Mouse (Mus musculus) cortical plate, adult 2 months (tissue): ENCODE results near the gene Spata5. TPM values are rescaled to one million over a fixed set of nuclear protein-coding genes. Genes with fewer than 3 reads are reported as not detected.

Experiments
- H3K27ac ChIP-seq: fragments of 200-500 bp; 2 replicates; pipeline ENCODE4 v1.5.1; 2012; ENCODE audit warnings: low read length, control low read depth, inconsistent platforms; ENCODE audit not compliant: insufficient read depth
- H3K4me1 ChIP-seq: fragments of 200-500 bp; 2 replicates; pipeline ENCODE4 v1.6.1; 2011; ENCODE audit warnings: low read length; ENCODE audit not compliant: control insufficient read depth, insufficient read depth
- H3K4me3 ChIP-seq: fragments of 200-500 bp; 2 replicates; pipeline ENCODE4 v1.5.1; 2011; ENCODE audit warnings: mild to moderate bottlenecking, low read length, control low read depth; ENCODE audit not compliant: insufficient read depth
- CTCF ChIP-seq: fragments of 200-500 bp; IDR thresholded peaks from 2 replicates; pipeline ENCODE4 v1.5.1; 2011; ENCODE audit warnings: mild to moderate bottlenecking, control low read depth, low read length; ENCODE audit not compliant: insufficient read depth; ENCODE audit errors: extremely low read depth
- POLR2A ChIP-seq: fragments of 200-500 bp; IDR thresholded peaks from 2 replicates; pipeline ENCODE4 v1.6.1; 2011; ENCODE audit warnings: mild to moderate bottlenecking, low read length, control low read depth; ENCODE audit not compliant: insufficient read depth; ENCODE audit errors: extremely low read depth
- polyA plus RNA-seq: library from polyadenylated mRNA; depleted of rRNA; stranded (reverse); fragments of >200 nt; gene quantifications from 2 replicates; pipeline ENCODE4 v1.2.3, GENCODE M21; 2012

The Spata5 gene
- polyA plus RNA-seq, 1 experiment, result 6.4 TPM

DNA sequence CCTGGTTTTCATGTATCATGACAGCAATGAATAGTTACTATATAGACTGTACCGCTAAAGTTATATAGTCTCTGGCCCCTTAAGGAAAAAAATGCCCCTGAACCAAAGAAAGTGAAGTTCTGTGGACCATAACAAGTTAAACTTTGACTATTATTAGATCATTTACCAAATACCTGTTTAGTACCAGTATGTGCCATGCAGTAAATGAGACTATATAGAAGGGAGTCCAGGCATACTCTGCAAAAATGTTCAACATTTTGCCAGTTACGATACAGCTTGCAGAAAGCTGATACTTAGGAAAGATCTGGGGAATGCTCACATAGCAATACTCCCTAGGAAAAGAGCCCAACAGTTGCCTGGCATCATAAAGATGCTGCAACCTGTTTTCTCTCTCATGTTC, 51.2 kb downstream of the Spata5 start:
- no peak overlapping the region for H3K4me3 ChIP-seq
- no peak for TF ChIP-seq POLR2A
- no peak for TF ChIP-seq CTCF

DNA sequence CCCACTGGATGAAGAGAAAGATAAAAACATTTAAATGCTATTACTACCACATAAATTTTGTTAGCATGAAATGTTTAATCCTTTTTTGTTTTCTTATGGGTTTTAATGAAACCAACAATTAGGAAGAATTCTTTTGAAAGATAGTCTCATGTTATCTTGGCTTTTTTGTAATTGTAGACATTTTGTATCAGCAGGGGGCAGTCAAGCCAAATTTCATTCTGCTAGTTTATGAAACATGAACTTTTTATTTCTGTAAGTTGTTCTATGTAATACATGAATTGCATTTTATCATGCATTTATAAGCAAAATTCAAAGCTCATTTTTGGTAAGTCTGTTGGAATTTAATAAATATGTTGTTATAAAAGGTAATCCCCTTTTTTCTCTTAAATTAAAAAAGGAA, 52.8 kb downstream of the Spata5 start:
- H3K4me1 ChIP-seq, result no peaks in the 10 kb centered on the region
- no peak overlapping the region for H3K4me3 ChIP-seq
- TF ChIP-seq CTCF, result no peak
- no peak for TF ChIP-seq POLR2A
- H3K27ac ChIP-seq, result no peak overlapping the region

More for the DNA sequence above, 51.2 kb downstream of the Spata5 start:
- Histone ChIP-seq H3K4me1 (no peaks in the 10 kb centered on the region), H3K27ac (no peak overlapping the region)

DNA sequence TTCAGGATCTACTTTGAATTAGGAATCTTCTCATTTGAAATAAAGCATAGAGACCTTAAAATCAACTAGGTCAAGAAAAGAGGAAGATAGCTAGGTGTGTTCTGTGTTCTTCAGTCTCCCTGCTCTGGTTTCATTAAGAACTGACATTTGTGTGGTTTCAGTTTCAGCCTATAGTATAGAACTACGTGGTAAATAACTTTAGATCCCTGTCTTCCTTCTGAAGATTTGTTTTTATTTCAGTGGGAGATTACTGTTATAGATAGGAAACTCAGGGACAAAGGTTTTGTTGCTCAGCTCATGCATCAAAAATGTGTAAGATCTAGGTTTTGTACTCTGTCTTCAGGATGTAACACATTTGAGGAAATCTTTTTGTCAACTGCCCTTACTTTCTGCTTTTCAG, 56.8 kb downstream of the Spata5 start:
- no peak overlapping the region for H3K4me3 ChIP-seq
- TF ChIP-seq POLR2A (no peak), CTCF (no peak)
- H3K27ac ChIP-seq, result no peak overlapping the region
- no peaks in the 10 kb centered on the region for H3K4me1 ChIP-seq

DNA sequence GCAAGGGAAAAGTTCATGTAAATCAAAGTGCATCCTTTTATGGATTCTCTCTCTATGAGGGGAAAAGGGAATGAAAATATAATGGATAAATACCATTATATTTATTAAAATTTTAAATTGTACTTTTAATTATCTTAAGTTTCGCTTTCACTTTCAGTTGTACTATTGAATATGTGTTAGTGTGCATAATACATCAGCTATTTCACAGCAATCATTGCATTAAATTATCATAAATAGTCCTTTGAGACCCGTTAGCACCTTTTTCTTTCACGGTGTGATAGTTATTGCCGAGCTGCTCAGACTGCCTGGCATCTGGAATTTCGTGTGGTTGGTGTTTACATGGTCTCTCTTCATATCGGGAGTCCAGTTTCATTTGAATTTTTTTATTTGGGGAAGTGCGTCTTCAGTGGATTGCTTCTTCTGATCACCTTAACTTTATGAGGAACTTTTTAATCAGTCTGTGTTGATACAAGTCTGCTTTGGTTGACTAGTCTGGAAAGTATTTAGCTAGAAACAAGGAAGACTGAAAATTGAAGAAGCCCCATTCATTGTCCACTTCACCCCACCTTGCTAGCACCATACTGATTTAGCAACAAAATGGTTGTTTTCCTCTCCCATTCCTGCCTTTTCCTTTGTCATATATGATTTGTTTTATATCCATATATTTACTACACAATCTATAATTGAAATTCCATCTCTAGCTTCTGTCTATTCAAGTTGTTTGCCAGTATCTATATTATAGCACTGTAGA, 57.9 kb downstream of the Spata5 start:
- H3K27ac ChIP-seq, result no peak overlapping the region
- no peak overlapping the region for H3K4me3 ChIP-seq
- no peaks in the 10 kb centered on the region for H3K4me1 ChIP-seq
- TF ChIP-seq CTCF (no peak), POLR2A (no peak)

DNA sequence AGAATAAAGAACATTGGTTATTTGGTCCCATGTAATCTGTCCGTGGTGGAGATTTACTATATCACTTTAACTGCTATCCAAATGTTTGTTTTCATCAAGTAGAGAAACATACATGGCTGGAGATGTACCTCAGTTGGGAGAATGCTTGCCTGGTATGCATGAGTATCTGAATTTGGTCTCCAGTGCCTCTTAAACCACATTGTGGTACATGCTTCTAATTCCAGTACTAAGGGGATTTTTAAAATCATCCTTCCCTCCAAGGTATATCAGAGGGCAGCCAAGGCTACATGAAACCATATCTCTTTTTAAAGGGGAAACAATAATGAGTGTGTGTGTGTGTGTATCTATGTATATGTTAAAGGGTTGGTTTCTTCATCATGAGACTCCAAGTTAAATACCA, 60.1 kb downstream of the Spata5 start:
- H3K27ac ChIP-seq, result no peak overlapping the region
- H3K4me3 ChIP-seq, result no peak overlapping the region
- no peak for TF ChIP-seq CTCF
- TF ChIP-seq POLR2A, result no peak
- no peaks in the 10 kb centered on the region for H3K4me1 ChIP-seq

DNA sequence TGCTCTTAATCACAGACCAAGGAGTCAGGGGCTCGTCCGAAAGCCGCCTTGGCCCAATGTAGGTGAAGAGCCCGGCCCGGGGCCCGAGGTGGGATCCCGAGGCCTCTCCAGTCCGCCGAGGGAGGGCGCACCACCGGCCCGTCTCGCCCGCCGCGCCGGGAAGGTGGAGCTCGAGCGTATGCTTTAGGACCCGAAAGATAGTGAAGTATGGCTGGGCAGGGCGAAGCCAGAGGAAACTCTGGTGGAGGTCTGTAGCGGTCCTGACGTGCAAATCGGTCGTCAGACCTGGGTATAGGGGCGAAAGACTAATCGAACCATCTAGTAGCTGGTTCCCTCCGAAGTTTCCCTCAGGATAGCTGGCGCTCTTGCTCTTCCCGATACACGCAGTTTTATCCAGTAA, 61.6 kb downstream of the Spata5 start:
- TF ChIP-seq CTCF, result no peak
- TF ChIP-seq POLR2A, result no peak
- H3K4me1 ChIP-seq, result no peaks in the 10 kb centered on the region
- H3K27ac ChIP-seq, result no peak overlapping the region
- no peak overlapping the region for H3K4me3 ChIP-seq

DNA sequence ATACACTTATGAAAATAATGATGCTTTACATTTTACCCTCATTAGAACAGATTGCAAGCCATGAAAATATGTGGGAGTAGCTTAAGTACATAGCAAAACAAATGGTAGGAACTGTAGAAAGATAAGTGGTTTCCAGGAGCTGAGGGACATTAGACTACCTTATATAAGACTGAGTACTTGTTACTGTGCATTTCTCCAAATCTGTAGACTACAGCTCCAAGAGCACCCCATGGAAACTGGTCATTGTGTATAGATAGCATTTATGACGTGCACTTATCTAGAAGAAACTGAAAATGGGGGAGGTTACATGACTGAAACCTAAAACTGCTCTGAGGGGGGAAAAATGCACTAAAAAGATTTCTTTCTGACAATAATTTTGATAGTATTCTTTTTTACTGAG, 63.0 kb downstream of the Spata5 start:
- no peak for TF ChIP-seq POLR2A
- no peak for TF ChIP-seq CTCF
- H3K4me3 ChIP-seq, result no peak overlapping the region
- no peak overlapping the region for H3K27ac ChIP-seq
- no peaks in the 10 kb centered on the region for H3K4me1 ChIP-seq

DNA sequence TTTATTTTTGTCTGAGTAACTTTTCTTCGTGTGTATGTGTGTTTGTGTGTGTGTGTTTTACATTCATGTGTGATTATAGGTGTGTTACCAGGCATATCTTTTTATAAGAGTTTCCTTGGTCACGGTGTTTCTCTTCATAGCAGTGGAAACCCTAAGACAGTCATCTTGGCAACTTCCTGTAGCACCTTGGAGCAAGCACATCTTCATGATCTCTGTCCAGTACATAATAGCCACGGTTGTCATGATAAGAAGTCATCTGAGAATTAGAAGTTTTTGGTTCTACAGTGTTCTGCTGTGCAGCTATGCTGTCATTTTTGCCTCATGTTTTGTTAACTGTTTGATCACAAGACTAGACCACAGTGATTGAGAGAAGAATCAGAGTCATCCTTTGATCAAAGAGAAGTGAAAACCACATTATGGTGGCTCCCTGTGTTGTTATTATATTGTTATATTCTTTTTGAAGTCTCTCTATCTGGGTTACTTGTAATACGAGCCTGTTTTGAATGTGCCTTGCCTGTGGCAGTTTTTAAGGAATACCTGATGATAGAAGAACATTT, 64.1 kb downstream of the Spata5 start:
- H3K4me1 ChIP-seq, result no peaks in the 10 kb centered on the region
- TF ChIP-seq CTCF, result no peak
- TF ChIP-seq POLR2A, result no peak
- H3K4me3 ChIP-seq, result no peak overlapping the region
- H3K27ac ChIP-seq, result no peak overlapping the region

DNA sequence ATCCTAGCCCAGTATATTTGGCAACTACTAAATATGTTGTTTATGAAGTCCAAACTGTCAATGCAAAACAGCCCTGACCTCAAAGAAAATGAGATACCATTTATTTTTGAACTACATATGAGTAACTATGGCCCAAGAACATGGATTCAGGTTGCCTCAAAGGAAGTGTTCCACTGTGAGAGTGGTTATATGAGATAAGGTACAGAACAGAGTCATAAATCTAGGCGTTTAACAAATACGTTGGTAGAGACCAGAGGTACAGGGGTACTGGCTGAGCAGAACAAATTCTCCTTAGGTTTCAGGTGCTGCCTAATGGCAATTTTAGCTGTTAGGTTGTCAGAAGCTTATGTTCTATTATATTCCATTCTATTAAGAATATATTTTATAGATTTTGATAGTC, 67.9 kb downstream of the Spata5 start:
- H3K4me3 ChIP-seq, result no peak overlapping the region
- H3K27ac ChIP-seq, result no peak overlapping the region
- H3K4me1 ChIP-seq, result no peaks in the 10 kb centered on the region
- TF ChIP-seq POLR2A (no peak), CTCF (no peak)

DNA sequence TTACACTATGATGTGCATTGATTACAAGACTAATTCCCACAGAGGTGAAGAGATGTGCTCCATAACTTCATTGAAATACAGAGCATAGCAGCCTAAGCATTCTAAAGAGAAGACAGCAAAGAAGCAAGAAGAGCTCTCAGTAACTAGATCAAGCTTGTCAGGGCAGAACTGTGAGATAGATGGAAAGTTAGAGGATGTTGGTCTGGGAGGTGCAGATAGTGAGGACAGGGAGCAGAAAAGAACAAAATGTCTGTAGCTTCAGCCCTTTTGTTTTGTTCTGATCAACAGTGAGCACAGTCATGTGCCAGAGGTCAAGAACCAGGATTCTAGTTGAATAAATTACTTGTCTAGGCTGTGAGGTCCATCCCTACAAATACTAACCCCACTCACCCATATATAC, 68.5 kb downstream of the Spata5 start:
- no peaks in the 10 kb centered on the region for H3K4me1 ChIP-seq
- TF ChIP-seq POLR2A (no peak), CTCF (no peak)
- no peak overlapping the region for H3K4me3 ChIP-seq
- H3K27ac ChIP-seq, result no peak overlapping the region
